Mouse (Mus musculus): Measurements from ENCODE around the gene Hmgn3. TPM values are rescaled to one million over a fixed set of nuclear protein-coding genes. Genes with fewer than 3 reads are reported as not detected.

Hmgn3 gene
- polyA plus RNA-seq, 1 experiment from 2014 or later, result 115 TPM

- H3K36me3 ChIP-seq (ENCODE audit: control insufficient read depth, insufficient read depth, low read length), result no peaks in the 10 kb centered on the region
- DNase-seq (ENCODE audit: low spot score) (no peak), ATAC-seq (ENCODE audit: low FRiP score, low TSS enrichment) (no peak)
- H3K27me3 ChIP-seq (ENCODE audit: control insufficient read depth, insufficient read depth, low read length), result no peaks in the 10 kb centered on the region
- H3K4me3 ChIP-seq (ENCODE audit: low read depth, low read length), result no peak overlapping the region
- H3K27ac ChIP-seq (replicated peaks), result no peak overlapping the region
- TF ChIP-seq CTCF (IDR thresholded peaks at IDR 0.05; ENCODE audit: low read depth) (no peak), EP300 (optimal IDR thresholded peaks at IDR 0.05) (no peak)
- H3K9ac ChIP-seq (ENCODE audit: low read length), result no peak overlapping the region
- no peaks in the 10 kb centered on the region for H3K9me3 ChIP-seq (ENCODE audit: control insufficient read depth, low read length)
- no peak overlapping the region for H3K4me2 ChIP-seq (replicated peaks; ENCODE audit: low read depth)
- H3K4me1 ChIP-seq (replicated peaks; ENCODE audit: control insufficient read depth, insufficient read depth), result no peaks in the 10 kb centered on the region
- WGBS, result 79% methylated on average over 6 of the region's 6 CpGs
These were observed 36.8 kb downstream of the Hmgn3 start for GRCm38 (mm10) chr9:83109705-83110104.

GRCm38 (mm10) chr9:83108821-83109220, 37.7 kb downstream of the Hmgn3 start:
- no peak overlapping the region for H3K27ac ChIP-seq (replicated peaks)
- TF ChIP-seq EP300 (optimal IDR thresholded peaks at IDR 0.05) (no peak), CTCF (IDR thresholded peaks at IDR 0.05; ENCODE audit: low read depth) (no peak)
- no peaks in the 10 kb centered on the region for H3K36me3 ChIP-seq (ENCODE audit: control insufficient read depth, insufficient read depth, low read length)
- DNase-seq (ENCODE audit: low spot score) (no peak), ATAC-seq (ENCODE audit: low FRiP score, low TSS enrichment) (no peak)
- 74% methylated on average over 3 of the region's 3 CpGs for WGBS
- no peak overlapping the region for H3K4me3 ChIP-seq (ENCODE audit: low read depth, low read length)
- no peaks in the 10 kb centered on the region for H3K27me3 ChIP-seq (ENCODE audit: control insufficient read depth, insufficient read depth, low read length)
- H3K4me2 ChIP-seq (replicated peaks; ENCODE audit: low read depth), result no peak overlapping the region
- H3K4me1 ChIP-seq (replicated peaks; ENCODE audit: control insufficient read depth, insufficient read depth), result no peaks in the 10 kb centered on the region
- no peak overlapping the region for H3K9ac ChIP-seq (ENCODE audit: low read length)
- H3K9me3 ChIP-seq (ENCODE audit: control insufficient read depth, low read length), result no peaks in the 10 kb centered on the region

- WGBS, result 75% methylated on average over 3 of the region's 3 CpGs
- TF ChIP-seq CTCF (IDR thresholded peaks at IDR 0.05; ENCODE audit: low read depth) (no peak), EP300 (optimal IDR thresholded peaks at IDR 0.05) (no peak)
These were observed 42.7 kb downstream of the Hmgn3 start for GRCm38 (mm10) chr9:83103785-83104184.

GRCm38 (mm10) chr9:83101691-83102090, 44.8 kb downstream of the Hmgn3 start:
- Histone ChIP-seq H3K36me3 (ENCODE audit: control insufficient read depth, insufficient read depth, low read length) (no peaks in the 10 kb centered on the region), H3K4me3 (ENCODE audit: low read depth, low read length) (no peak overlapping the region), H3K9me3 (ENCODE audit: control insufficient read depth, low read length) (no peaks in the 10 kb centered on the region), H3K4me1 (replicated peaks; ENCODE audit: control insufficient read depth, insufficient read depth) (no peaks in the 10 kb centered on the region), H3K27me3 (ENCODE audit: control insufficient read depth, insufficient read depth, low read length) (no peaks in the 10 kb centered on the region), H3K27ac (replicated peaks) (no peak overlapping the region), H3K4me2 (replicated peaks; ENCODE audit: low read depth) (no peak overlapping the region), H3K9ac (ENCODE audit: low read length) (no peak overlapping the region)
- DNase-seq (ENCODE audit: low spot score) (no peak), ATAC-seq (ENCODE audit: low FRiP score, low TSS enrichment) (no peak)
- WGBS, result 78% methylated on average over 3 of the region's 3 CpGs
- TF ChIP-seq CTCF (IDR thresholded peaks at IDR 0.05; ENCODE audit: low read depth) (no peak), EP300 (optimal IDR thresholded peaks at IDR 0.05) (no peak)

More at GRCm38 (mm10) chr9:83103785-83104184, 42.7 kb downstream of the Hmgn3 start:
- no peaks in the 10 kb centered on the region for H3K4me1 ChIP-seq (replicated peaks; ENCODE audit: control insufficient read depth, insufficient read depth)
- DNase-seq (ENCODE audit: low spot score), result no peak
- no peaks in the 10 kb centered on the region for H3K27me3 ChIP-seq (ENCODE audit: control insufficient read depth, insufficient read depth, low read length)
- H3K4me2 ChIP-seq (replicated peaks; ENCODE audit: low read depth), result no peak overlapping the region
- H3K9ac ChIP-seq (ENCODE audit: low read length), result no peak overlapping the region
- H3K27ac ChIP-seq (replicated peaks), result no peak overlapping the region
- no peak overlapping the region for H3K4me3 ChIP-seq (ENCODE audit: low read depth, low read length)
- no peaks in the 10 kb centered on the region for H3K9me3 ChIP-seq (ENCODE audit: control insufficient read depth, low read length)
- ATAC-seq (ENCODE audit: low FRiP score, low TSS enrichment), result no peak; the same call in 1 of the 2 replicates
- no peaks in the 10 kb centered on the region for H3K36me3 ChIP-seq (ENCODE audit: control insufficient read depth, insufficient read depth, low read length)

- 82% methylated on average over 3 of the region's 3 CpGs for WGBS
- Histone ChIP-seq H3K36me3 (ENCODE audit: control insufficient read depth, insufficient read depth, low read length) (no peaks in the 10 kb centered on the region), H3K4me3 (ENCODE audit: low read depth, low read length) (no peak overlapping the region), H3K9ac (ENCODE audit: low read length) (no peak overlapping the region), H3K27me3 (ENCODE audit: control insufficient read depth, insufficient read depth, low read length) (no peaks in the 10 kb centered on the region), H3K9me3 (ENCODE audit: control insufficient read depth, low read length) (no peaks in the 10 kb centered on the region), H3K27ac (replicated peaks) (no peak overlapping the region), H3K4me2 (replicated peaks; ENCODE audit: low read depth) (no peak overlapping the region), H3K4me1 (replicated peaks; ENCODE audit: control insufficient read depth, insufficient read depth) (no peaks in the 10 kb centered on the region)
- ATAC-seq (ENCODE audit: low FRiP score, low TSS enrichment) (no peak), DNase-seq (ENCODE audit: low spot score) (no peak)
- TF ChIP-seq EP300 (optimal IDR thresholded peaks at IDR 0.05) (no peak), CTCF (IDR thresholded peaks at IDR 0.05; ENCODE audit: low read depth) (no peak)
These were observed 45.7 kb downstream of the Hmgn3 start for GRCm38 (mm10) chr9:83100786-83101185.

- H3K27me3 ChIP-seq (ENCODE audit: control insufficient read depth, insufficient read depth, low read length), result no peaks in the 10 kb centered on the region
- H3K9me3 ChIP-seq (ENCODE audit: control insufficient read depth, low read length), result no peaks in the 10 kb centered on the region
- H3K4me2 ChIP-seq (replicated peaks; ENCODE audit: low read depth), result no peak overlapping the region
- H3K27ac ChIP-seq (replicated peaks), result no peak overlapping the region
- DNase-seq (ENCODE audit: low spot score), result no peak
- no peak overlapping the region for H3K9ac ChIP-seq (ENCODE audit: low read length)
- H3K36me3 ChIP-seq (ENCODE audit: control insufficient read depth, insufficient read depth, low read length), result no peaks in the 10 kb centered on the region
- ATAC-seq (ENCODE audit: low FRiP score, low TSS enrichment), result no peak
- WGBS, result 81% methylated on average over 12 of the region's 12 CpGs
- TF ChIP-seq CTCF (IDR thresholded peaks at IDR 0.05; ENCODE audit: low read depth), result no peak
- no peak for TF ChIP-seq EP300 (optimal IDR thresholded peaks at IDR 0.05)
- H3K4me1 ChIP-seq (replicated peaks; ENCODE audit: control insufficient read depth, insufficient read depth), result no peaks in the 10 kb centered on the region
- H3K4me3 ChIP-seq (ENCODE audit: low read depth, low read length), result no peak overlapping the region
These were observed 47.7 kb downstream of the Hmgn3 start for GRCm38 (mm10) chr9:83098652-83099307.
